Mouse (Mus musculus) liver, adult 2 months (tissue): Measurements from ENCODE around the gene Gm5901. TPM values are rescaled to one million over a fixed set of nuclear protein-coding genes. Genes with fewer than 3 reads are reported as not detected.

Experiments used
- DNase-seq: peaks from one replicate; pipeline ENCODE4 v3.0.0-alpha.2; 2011; ENCODE audit warnings: low read depth, low spot score; ENCODE audit errors: extremely low read depth
- H3K27ac ChIP-seq: fragments of 200-500 bp; replicated peaks from 2 replicates; pipeline ENCODE4 v1.5.1; 2012; ENCODE audit warnings: low read depth, mild to moderate bottlenecking, control low read depth, inconsistent platforms, low read length; ENCODE audit not compliant: insufficient read depth
- H3K27me3 ChIP-seq: fragments of 200-500 bp; 2 replicates; pipeline ENCODE4 v1.6.1; 2012; ENCODE audit warnings: mild to moderate bottlenecking, moderate library complexity, low read length, inconsistent platforms; ENCODE audit not compliant: control insufficient read depth, insufficient read depth
- H3K36me3 ChIP-seq: fragments of 200-500 bp; 2 replicates; pipeline ENCODE4 v1.6.1; 2012; ENCODE audit warnings: low read length, inconsistent platforms; ENCODE audit not compliant: control insufficient read depth, insufficient read depth
- H3K4me1 ChIP-seq: fragments of 200-500 bp; 2 replicates; pipeline ENCODE4 v1.6.1; 2011; ENCODE audit warnings: low read length; ENCODE audit not compliant: control insufficient read depth, insufficient read depth
- H3K4me3 ChIP-seq: fragments of 200-500 bp; 2 replicates; pipeline ENCODE4 v1.5.1; 2011; ENCODE audit warnings: low read depth, mild to moderate bottlenecking, control low read depth, low read length, moderate library complexity; ENCODE audit not compliant: insufficient read depth
- H3K79me2 ChIP-seq: fragments of 200-500 bp; 2 replicates; pipeline ENCODE4 v1.6.1; 2012; ENCODE audit warnings: inconsistent platforms, mild to moderate bottlenecking, low read length, moderate library complexity; ENCODE audit not compliant: control insufficient read depth, insufficient read depth
- H3K9ac ChIP-seq: fragments of 200-500 bp; 2 replicates; pipeline ENCODE4 v1.6.1; 2012; ENCODE audit warnings: low read depth, mild to moderate bottlenecking, control low read depth, inconsistent platforms, low read length
- CTCF ChIP-seq: fragments of 200-500 bp; IDR thresholded peaks from 2 replicates; pipeline ENCODE4 v1.5.1; 2011; ENCODE audit warnings: low read depth, low read length, control low read depth
- POLR2A ChIP-seq: fragments of 200-500 bp; IDR thresholded peaks from 2 replicates; pipeline ENCODE4 v1.6.1; 2011; ENCODE audit warnings: low read length, control low read depth; ENCODE audit not compliant: insufficient read depth; ENCODE audit errors: extremely low read depth
- WGBS: fragments of 180-500 bp; shearing (Covaris S2); methylation state at CpG from one replicate; pipeline ENCODE4 v1.1.7; 2018; 5-methylcytosine and 5-hydroxymethylcytosine counted together
- polyA plus RNA-seq: library from polyadenylated mRNA; depleted of rRNA; stranded (reverse); fragments of >200 nt; gene quantifications from 2 replicates; pipeline ENCODE4 v1.2.3, GENCODE M21; 2012; rRNA removed
- total RNA-seq: library from RNA; depleted of rRNA; stranded (reverse); fragments of >200 nt; gene quantifications from 2 replicates; pipeline ENCODE4 v1.2.3, GENCODE M21; 2014; rRNA removed

Gene Gm5901
- total and polyA plus RNA-seq, 2 experiments, result not detected

- H3K79me2 ChIP-seq, result no peaks in the 10 kb centered on the region
- no peak for TF ChIP-seq POLR2A
- no peak for TF ChIP-seq CTCF
- H3K4me3 ChIP-seq, result no peak within 1 kb of the TSS
- no peaks in the 10 kb centered on the region for H3K36me3 ChIP-seq
- H3K4me1 ChIP-seq, result no peaks in the 10 kb centered on the region
- H3K27me3 ChIP-seq, result peaks cover 9% of the 10 kb centered on the region
- no peak for DNase-seq
- no peak within 1 kb of the TSS for H3K27ac ChIP-seq
- no peak within 1 kb of the TSS for H3K9ac ChIP-seq
- 2% methylated on average over 31 of the region's 31 CpGs for WGBS
Measured at GRCm38 (mm10) chr7:105425424-105426043, 50.7 kb downstream of the Gm5901 start, which contains the start of gene Cckbr. Cckbr (plus strand) TSS chr7:105425731.

GRCm38 (mm10) chr7:105426051-105426450, 51.2 kb downstream of the Gm5901 start:
- 1% methylated on average over 11 of the region's 11 CpGs for WGBS
- Histone ChIP-seq H3K27ac (no peak overlapping the region), H3K4me3 (no peak overlapping the region), H3K4me1 (no peaks in the 10 kb centered on the region), H3K27me3 (peaks cover 9% of the 10 kb centered on the region), H3K79me2 (no peaks in the 10 kb centered on the region), H3K36me3 (no peaks in the 10 kb centered on the region), H3K9ac (no peak overlapping the region)
- DNase-seq, result no peak
- TF ChIP-seq CTCF, result no peak

Other genes starting within 250 kb of the Gm5901 start
- gene Olfr683, start 228.0 kb upstream of the Gm5901 start, total RNA-seq, result not detected in 2 replicates
- not detected in 2 replicates for gene Olfr683, start 228.0 kb upstream of the Gm5901 start, polyA plus RNA-seq
- not detected in 2 replicates for gene Olfr684, start 211.4 kb upstream of the Gm5901 start, total RNA-seq
- not detected in 2 replicates for gene Olfr684, start 211.4 kb upstream of the Gm5901 start, polyA plus RNA-seq
- gene Olfr685, start 189.0 kb upstream of the Gm5901 start, total RNA-seq, result not detected in 2 replicates
- gene Olfr685, start 189.0 kb upstream of the Gm5901 start, polyA plus RNA-seq, result not detected in 2 replicates
- gene Olfr686, start 167.6 kb upstream of the Gm5901 start, total RNA-seq, result not detected in 2 replicates
- not detected in 2 replicates for gene Olfr686, start 167.6 kb upstream of the Gm5901 start, polyA plus RNA-seq
- gene Olfr688, start 86.9 kb upstream of the Gm5901 start, total RNA-seq, result not detected in 2 replicates
- gene Olfr688, start 86.9 kb upstream of the Gm5901 start, polyA plus RNA-seq, result not detected in 2 replicates
- gene Olfr689, start 63.9 kb upstream of the Gm5901 start, total RNA-seq, result not detected in 2 replicates
- gene Olfr689, start 63.9 kb upstream of the Gm5901 start, polyA plus RNA-seq, result not detected in 2 replicates
- gene Olfr690, start 40.9 kb upstream of the Gm5901 start, total RNA-seq, result not detected in 2 replicates
- gene Olfr690, start 40.9 kb upstream of the Gm5901 start, polyA plus RNA-seq, result not detected in 2 replicates
- not detected in 2 replicates for gene Olfr691, start 32.8 kb upstream of the Gm5901 start, total RNA-seq
- not detected in 2 replicates for gene Olfr691, start 32.8 kb upstream of the Gm5901 start, polyA plus RNA-seq
- not detected in 2 replicates for gene Olfr692, start 6.8 kb upstream of the Gm5901 start, total RNA-seq
- not detected in 2 replicates for gene Olfr692, start 6.8 kb upstream of the Gm5901 start, polyA plus RNA-seq
- gene Fam160a2, start 25.0 kb downstream of the Gm5901 start, total RNA-seq, result 4.5 and 7.7 TPM in 2 replicates
- gene Fam160a2, start 25.0 kb downstream of the Gm5901 start, polyA plus RNA-seq, result 16.3 and 26.8 TPM in 2 replicates
- not detected in 2 replicates for gene Cnga4, start 29.5 kb downstream of the Gm5901 start, total RNA-seq
- 0.04 TPM in 2 replicates for gene Cnga4, start 29.5 kb downstream of the Gm5901 start, polyA plus RNA-seq
- not detected in 2 replicates for gene Cckbr, start 50.7 kb downstream of the Gm5901 start, total RNA-seq
- not detected in 2 replicates for gene Cckbr, start 50.7 kb downstream of the Gm5901 start, polyA plus RNA-seq
- 0.67 and 1.1 TPM in 2 replicates for gene Cavin3, start 107.3 kb downstream of the Gm5901 start, total RNA-seq
- 1.3 and 1.4 TPM in 2 replicates for gene Cavin3, start 107.3 kb downstream of the Gm5901 start, polyA plus RNA-seq
- 33.1 and 38.1 TPM in 2 replicates for gene Smpd1, start 179.3 kb downstream of the Gm5901 start, total RNA-seq
- gene Smpd1, start 179.3 kb downstream of the Gm5901 start, polyA plus RNA-seq, result 48.4 and 51.9 TPM in 2 replicates
- gene Apbb1, start 206.6 kb downstream of the Gm5901 start, total RNA-seq, result 1.1 TPM in 2 replicates
- gene Apbb1, start 206.6 kb downstream of the Gm5901 start, polyA plus RNA-seq, result 0.85 and 1.6 TPM in 2 replicates
- gene Hpx, start 225.1 kb downstream of the Gm5901 start, total RNA-seq, result 5,639 and 7,644 TPM in 2 replicates
- 4,285 and 5,140 TPM in 2 replicates for gene Hpx, start 225.1 kb downstream of the Gm5901 start, polyA plus RNA-seq